Mouse (Mus musculus) MEL (cell line): Measurements from ENCODE around the gene Gm9945. TPM values are rescaled to one million over a fixed set of nuclear protein-coding genes. Genes with fewer than 3 reads are reported as not detected.

Experiments
- DNase-seq: peaks from one replicate; pipeline ENCODE4 v3.0.0; 2011; ENCODE audit warnings: low read depth, low spot score
- H3K27ac ChIP-seq: 2 replicates; pipeline ENCODE4 v1.5.1; 2012; ENCODE audit warnings: low read depth, mild to moderate bottlenecking, control low read depth, low read length, moderate library complexity; ENCODE audit not compliant: control insufficient read depth
- H3K27me3 ChIP-seq, 2 experiments: fragments of 150-350 bp in 1 of 2; sonication (generic) in 1 of 2; 2 replicates each; pipeline ENCODE4 v1.6.1; 2012; ENCODE audit warnings: low read length in 2 of 2, mild to moderate bottlenecking in 2 of 2, improper control_type of control experiment in 1 of 2, moderate library complexity in 1 of 2; ENCODE audit not compliant: insufficient read depth in 2 of 2, control insufficient read depth in 1 of 2
- H3K36me3 ChIP-seq, 2 experiments: 2 replicates each; pipeline ENCODE4 v1.6.1; 2012 to 2014; ENCODE audit warnings: low read length in 2 of 2, improper control_type of control experiment in 1 of 2, inconsistent platforms in 1 of 2, mild to moderate bottlenecking in 1 of 2; ENCODE audit not compliant: insufficient read depth in 2 of 2, control insufficient read depth in 1 of 2
- H3K4me1 ChIP-seq, 2 experiments: fragments of 150-350 bp in 1 of 2; sonication (generic) in 1 of 2; 2 replicates each; pipeline ENCODE4 v1.6.1; 2012; ENCODE audit warnings: low read length in 2 of 2, improper control_type of control experiment in 1 of 2, mild to moderate bottlenecking in 1 of 2; ENCODE audit not compliant: insufficient read depth in 2 of 2, control insufficient read depth in 1 of 2
- H3K4me3 ChIP-seq, 2 experiments: fragments of 150-350 bp in 1 of 2; sonication (generic) in 1 of 2; 2 replicates each; pipeline ENCODE4 v1.5.1; 2012; ENCODE audit warnings: low read depth in 2 of 2, low read length in 2 of 2, mild to moderate bottlenecking in 2 of 2, moderate library complexity in 2 of 2, control low read depth in 1 of 2, improper control_type of control experiment in 1 of 2; ENCODE audit not compliant: control insufficient read depth in 1 of 2, insufficient read depth in 1 of 2
- H3K79me2 ChIP-seq: 2 replicates; pipeline ENCODE4 v1.6.1; 2012; ENCODE audit warnings: mild to moderate bottlenecking, low read length, moderate library complexity; ENCODE audit not compliant: control insufficient read depth, poor library complexity, insufficient read depth
- H3K9ac ChIP-seq: 2 replicates; pipeline ENCODE4 v1.6.1; 2012; ENCODE audit warnings: low read depth, mild to moderate bottlenecking, control low read depth, low read length, moderate library complexity; ENCODE audit not compliant: control insufficient read depth, poor library complexity, severe bottlenecking
- H3K9me3 ChIP-seq: fragments of 150-350 bp; sonication (generic); replicated peaks from 2 replicates; pipeline ENCODE4 v1.6.1; 2012; ENCODE audit warnings: mild to moderate bottlenecking, low read length, improper control_type of control experiment, moderate library complexity; ENCODE audit not compliant: insufficient read depth
- BHLHE40 ChIP-seq: IDR thresholded peaks from 2 replicates; pipeline ENCODE4 v1.6.1; 2012; ENCODE audit warnings: low read depth, mild to moderate bottlenecking, inconsistent platforms, low read length, improper control_type of control experiment, borderline replicate concordance
- CTCF ChIP-seq, 3 experiments: IDR thresholded peaks in 2 of 3; conservative IDR thresholded peaks in 1 of 3; 2 replicates each; pipeline ENCODE4 v1.5.1; 2011 to 2012; ENCODE audit warnings: low read length in 3 of 3, low read depth in 2 of 3, mild to moderate bottlenecking in 2 of 3, improper control_type of control experiment in 1 of 3, inconsistent platforms in 1 of 3, mixed read lengths in 1 of 3, moderate library complexity in 1 of 3; ENCODE audit not compliant: control insufficient read depth in 1 of 3, insufficient read depth in 1 of 3, poor library complexity in 1 of 3, severe bottlenecking in 1 of 3
- ELF1 ChIP-seq: IDR thresholded peaks from 2 replicates; pipeline ENCODE4 v1.6.1; 2014; ENCODE audit warnings: low read depth, mild to moderate bottlenecking, inconsistent platforms, low read length, improper control_type of control experiment, moderate library complexity
- EP300 ChIP-seq, 2 experiments: IDR thresholded peaks; 2 replicates each; pipeline ENCODE4 v1.6.1; 2011; ENCODE audit warnings: improper control_type of control experiment in 2 of 2, low read length in 2 of 2, low read depth in 1 of 2, mild to moderate bottlenecking in 1 of 2
- ETS1 ChIP-seq: IDR thresholded peaks from 2 replicates; pipeline ENCODE4 v1.6.1; 2012; ENCODE audit warnings: low read depth, mild to moderate bottlenecking, inconsistent platforms, low read length, improper control_type of control experiment, moderate library complexity
- GABPA ChIP-seq: IDR thresholded peaks from 2 replicates; pipeline ENCODE4 v1.6.1; 2012; ENCODE audit warnings: low read depth, mild to moderate bottlenecking, inconsistent platforms, low read length, improper control_type of control experiment, moderate library complexity
- GATA1 ChIP-seq: IDR thresholded peaks from 2 replicates; pipeline ENCODE4 v1.6.1; 2011; ENCODE audit warnings: low read depth, low read length, improper control_type of control experiment
- HCFC1 ChIP-seq: IDR thresholded peaks from 2 replicates; pipeline ENCODE4 v1.6.1; 2012; ENCODE audit warnings: low read depth, mild to moderate bottlenecking, inconsistent platforms, low read length, improper control_type of control experiment, moderate library complexity
- JUND ChIP-seq: IDR thresholded peaks from 2 replicates; pipeline ENCODE4 v1.6.1; 2011; ENCODE audit warnings: low read depth, mild to moderate bottlenecking, improper control_type of control experiment, low read length
- MAFK ChIP-seq: IDR thresholded peaks from 2 replicates; pipeline ENCODE4 v1.6.1; 2011; ENCODE audit warnings: low read depth, mild to moderate bottlenecking, low read length, improper control_type of control experiment, borderline replicate concordance
- MAX ChIP-seq: IDR thresholded peaks from 2 replicates; pipeline ENCODE4 v1.6.1; 2011; ENCODE audit warnings: low read length, improper control_type of control experiment
- MXI1 ChIP-seq: IDR thresholded peaks from 2 replicates; pipeline ENCODE4 v1.6.1; 2011; ENCODE audit warnings: mild to moderate bottlenecking, low read depth, low read length, improper control_type of control experiment
- MYC ChIP-seq: IDR thresholded peaks from 2 replicates; pipeline ENCODE4 v1.6.1; 2011; ENCODE audit warnings: low read depth, mild to moderate bottlenecking, low read length, improper control_type of control experiment, moderate library complexity
- NRF1 ChIP-seq: IDR thresholded peaks from 2 replicates; pipeline ENCODE4 v1.6.1; 2014; ENCODE audit warnings: low read depth, mild to moderate bottlenecking, inconsistent platforms, low read length, improper control_type of control experiment, moderate library complexity; ENCODE audit not compliant: poor library complexity, insufficient read depth, severe bottlenecking
- POLR2A ChIP-seq, 2 experiments: IDR thresholded peaks; 2 replicates each; pipeline ENCODE4 v1.6.1; 2011 to 2012; ENCODE audit warnings: low read length in 2 of 2, mild to moderate bottlenecking in 2 of 2, control low read depth in 1 of 2, improper control_type of control experiment in 1 of 2, low read depth in 1 of 2, moderate library complexity in 1 of 2; ENCODE audit not compliant: control insufficient read depth in 1 of 2, insufficient read depth in 1 of 2, poor library complexity in 1 of 2
- RCOR1 ChIP-seq: IDR thresholded peaks from 2 replicates; pipeline ENCODE4 v1.6.1; 2012; ENCODE audit warnings: low read depth, mild to moderate bottlenecking, inconsistent platforms, low read length, improper control_type of control experiment
- SIN3A ChIP-seq: IDR thresholded peaks from 2 replicates; pipeline ENCODE4 v1.6.1; 2012; ENCODE audit warnings: low read length, improper control_type of control experiment, inconsistent platforms
- SMC3 ChIP-seq: IDR thresholded peaks from 2 replicates; pipeline ENCODE4 v1.6.1; 2011; ENCODE audit warnings: low read depth, low read length, improper control_type of control experiment
- TAL1 ChIP-seq: IDR thresholded peaks from 2 replicates; pipeline ENCODE4 v1.6.1; 2012; ENCODE audit warnings: mild to moderate bottlenecking, inconsistent platforms, low read length, moderate library complexity, mixed read lengths
- TBP ChIP-seq: IDR thresholded peaks from 2 replicates; pipeline ENCODE4 v1.8.0; 2011; ENCODE audit warnings: low read depth, low read length, improper control_type of control experiment
- TCF12 ChIP-seq: IDR thresholded peaks from 2 replicates; pipeline ENCODE4 v1.6.1; 2014; ENCODE audit warnings: low read depth, mild to moderate bottlenecking, inconsistent platforms, low read length, improper control_type of control experiment, moderate library complexity
- UBTF ChIP-seq: IDR thresholded peaks from 2 replicates; pipeline ENCODE4 v1.6.1; 2012; ENCODE audit warnings: low read depth, mild to moderate bottlenecking, inconsistent platforms, low read length, improper control_type of control experiment, moderate library complexity, borderline replicate concordance; ENCODE audit not compliant: insufficient read depth
- USF1 ChIP-seq: IDR thresholded peaks from 2 replicates; pipeline ENCODE4 v1.6.1; 2014; ENCODE audit warnings: low read depth, mild to moderate bottlenecking, inconsistent platforms, low read length, improper control_type of control experiment, moderate library complexity
- USF2 ChIP-seq, 2 experiments: IDR thresholded peaks; 2 replicates each; pipeline ENCODE4 v1.6.1; 2011 to 2012; ENCODE audit warnings: improper control_type of control experiment in 2 of 2, low read length in 2 of 2, borderline replicate concordance in 1 of 2, inconsistent platforms in 1 of 2, low read depth in 1 of 2, mild to moderate bottlenecking in 1 of 2; ENCODE audit not compliant: insufficient read depth in 1 of 2
- ZKSCAN1 ChIP-seq: IDR thresholded peaks from 2 replicates; pipeline ENCODE4 v1.6.1; 2012; ENCODE audit warnings: low read depth, mild to moderate bottlenecking, inconsistent platforms, low read length, improper control_type of control experiment, moderate library complexity
- ZNF384 ChIP-seq: IDR thresholded peaks from 2 replicates; pipeline ENCODE4 v1.6.1; 2012; ENCODE audit warnings: low read depth, mild to moderate bottlenecking, inconsistent platforms, low read length, improper control_type of control experiment
- polyA plus RNA-seq, 2 experiments: library from polyadenylated mRNA; stranded (reverse) in 1 of 2; unstranded in 1 of 2; fragments of >175 nt in 1 of 2; fragments of >200 nt in 1 of 2; gene quantifications; 2 replicates each; pipeline versions ENCODE4 v1.2.1 to v1.2.4; 2012; ENCODE audit warnings: low replicate concordance in 2 of 2, low read depth in 1 of 2; ENCODE audit not compliant: insufficient read length in 2 of 2, insufficient read depth in 1 of 2, missing spikeins in 1 of 2
- total RNA-seq: library from RNA; depleted of rRNA; stranded (reverse); fragments of 300-350 nt; gene quantifications from 2 replicates; pipeline ENCODE4 v1.2.3, GENCODE M21; 2012

The Gm9945 gene
- total and polyA plus RNA-seq, 3 experiments, result not detected

DNA sequence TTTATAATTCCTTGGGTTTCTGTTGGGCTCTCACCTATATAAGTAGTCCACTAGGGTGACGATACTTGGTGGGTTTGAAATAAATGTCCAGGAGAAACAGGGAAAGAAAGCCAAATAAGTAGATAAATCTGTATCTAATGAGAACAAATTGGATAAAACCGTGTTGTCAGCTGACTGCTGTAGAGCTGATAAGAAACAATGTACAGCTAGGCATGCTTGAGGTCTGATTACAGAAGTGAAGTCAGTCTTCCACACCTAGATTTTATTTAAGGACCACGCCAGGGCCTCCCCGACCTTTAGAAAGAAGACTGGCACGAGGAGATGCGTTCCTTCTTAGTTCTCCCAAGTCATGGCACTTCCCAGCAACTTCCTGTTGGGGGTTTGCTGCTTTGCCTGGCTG, 46.9 kb upstream of the Gm9945 start:
- Histone ChIP-seq H3K9me3 (no peaks in the 10 kb centered on the region), H3K4me3 (no peak overlapping the region), H3K27me3 (no peaks in the 10 kb centered on the region), H3K4me1 (peaks cover 8 to 30% of the 10 kb centered on the region in 2 experiments), H3K9ac (no peak overlapping the region), H3K36me3 (peaks cover 7 to 30% of the 10 kb centered on the region in 2 experiments), H3K27ac (peak overlapping the region; percentile 24; the same call in 1 of the 2 replicates), H3K79me2 (peaks cover 14% of the 10 kb centered on the region)
- no peak for TF ChIP-seq HCFC1
- no peak for TF ChIP-seq ELF1
- TF ChIP-seq RCOR1, result peak; percentile 96
- TF ChIP-seq UBTF, result no peak
- TF ChIP-seq ETS1, result peak; percentile 95
- TF ChIP-seq GATA1, result peak; percentile 97
- peak; percentile 86 to 89 for TF ChIP-seq EP300 (IDR thresholded peaks at IDR 0.05; ENCODE audit: low read depth in 1 of 2, low read length in 2 of 2)
- 0 out of 4 replicates have a peak, but pooled peaks of 1 of the 2 experiments have one; percentile 18 for TF ChIP-seq USF2 (IDR thresholded peaks at IDR 0.05; ENCODE audit: borderline replicate concordance in 1 of 2, insufficient read depth in 1 of 2, low read depth in 1 of 2, low read length in 2 of 2)
- TF ChIP-seq TAL1, result peak; percentile 59
- TF ChIP-seq GABPA, result no peak
- TF ChIP-seq MYC, result peak; percentile 76
- peak; percentile 73 for TF ChIP-seq MAX
- peak; percentile 93 for TF ChIP-seq BHLHE40
- peak; percentile 88 for TF ChIP-seq TCF12
- no peak for TF ChIP-seq ZKSCAN1
- no peak for TF ChIP-seq TBP
- no peak for TF ChIP-seq JUND
- TF ChIP-seq NRF1, result 0 out of 2 replicates have a peak, but pooled peaks have one; percentile 25
- no peak for TF ChIP-seq SMC3
- peak; percentile 87 for TF ChIP-seq USF1
- no peak for TF ChIP-seq POLR2A (IDR thresholded peaks at IDR 0.05; ENCODE audit: control insufficient read depth in 1 of 2, insufficient read depth in 1 of 2, low read depth in 1 of 2, low read length in 2 of 2, poor library complexity in 1 of 2)
- no peak for TF ChIP-seq CTCF (IDR thresholded peaks at IDR 0.05 in 2 of 3, conservative IDR thresholded peaks at IDR 0.05 in 1 of 3; ENCODE audit: control insufficient read depth in 1 of 3, insufficient read depth in 1 of 3, low read depth in 2 of 3, low read length in 3 of 3, poor library complexity in 1 of 3, severe bottlenecking in 1 of 3)
- TF ChIP-seq MAFK, result peak; percentile 43; the same call in 1 of the 2 replicates
- TF ChIP-seq SIN3A, result peak; percentile 85
- TF ChIP-seq MXI1, result peak; percentile 70; the same call in 1 of the 2 replicates
- 0 out of 2 replicates have a peak, but pooled peaks have one; percentile 15 for TF ChIP-seq ZNF384
- peak; percentile 66 for DNase-seq
